Mouse (Mus musculus) small intestine, adult 2 months (tissue): ENCODE data around the gene Hltf.

Source experiments
- CTCF ChIP-seq: fragments of 200-500 bp; IDR thresholded peaks from 2 replicates; pipeline ENCODE4 v1.5.1; 2012; ENCODE audit warnings: low read depth, mild to moderate bottlenecking, control low read depth, inconsistent platforms, low read length, moderate library complexity, mixed read lengths; ENCODE audit not compliant: insufficient replicate concordance, insufficient read length; ENCODE audit errors: extremely low read depth
- POLR2A ChIP-seq: fragments of 200-500 bp; IDR thresholded peaks from 2 replicates; pipeline ENCODE4 v1.6.1; 2012; ENCODE audit warnings: low read depth, mild to moderate bottlenecking, control low read depth, inconsistent platforms, low read length, moderate library complexity

DNA sequence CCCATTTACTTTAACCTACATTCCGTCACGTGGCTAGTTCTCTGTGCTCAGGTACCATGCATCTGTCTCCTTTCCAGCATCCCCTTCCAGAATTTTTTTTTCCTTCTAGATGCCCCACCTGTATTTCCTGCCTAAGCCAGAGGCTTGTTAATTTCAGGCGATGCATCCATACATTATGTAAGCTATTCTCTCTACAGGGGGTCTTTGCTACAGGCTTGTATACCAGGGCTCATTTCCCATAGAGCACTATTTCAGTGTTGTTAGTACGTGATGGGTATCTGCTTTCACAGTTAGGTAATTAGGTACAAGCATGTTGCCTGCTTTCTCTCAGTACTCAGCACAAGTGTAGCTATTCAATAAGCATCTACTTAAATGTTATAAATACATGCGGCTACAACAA is 29.8 kb upstream of the Hltf start:
- TF ChIP-seq CTCF: no peak
- TF ChIP-seq POLR2A: no peak
